Mouse (Mus musculus) ES-CJ7 (cell line): ENCODE results near the gene Syndig1.

Experiments
- DNase-seq: peaks from one replicate; pipeline ENCODE4 v3.0.0; 2011; ENCODE audit warnings: low read depth, low spot score

Gene Syndig1

DNA sequence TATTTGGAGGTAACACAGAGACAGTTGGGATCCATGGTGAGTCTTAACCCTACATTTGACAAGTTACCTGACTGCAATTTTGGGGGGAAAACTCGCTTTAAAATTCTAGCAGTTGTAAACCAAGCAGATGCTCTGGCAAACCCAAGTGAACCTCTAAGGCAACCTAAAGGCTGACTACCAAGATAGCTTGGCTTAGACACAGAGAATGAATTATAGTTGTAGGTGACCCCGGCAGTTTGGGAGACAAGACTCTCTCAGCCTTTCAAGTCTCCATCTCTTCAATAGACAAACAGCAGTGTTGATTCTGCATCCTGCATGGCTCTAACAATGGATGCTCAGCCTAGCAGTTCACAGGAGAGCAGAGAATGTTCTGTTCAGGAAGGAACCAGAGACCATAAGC is at the start of gene Syndig1:
Gene Syndig1 (plus strand): TSS at position 301 of the 400 bp plus-strand sequence.
- DNase-seq, result no peak

- DNase-seq, result peak; percentile 87
Measured at GRCm38 (mm10) chr2:149798613-149799012, 30.4 kb upstream of the Syndig1 start.

DNA sequence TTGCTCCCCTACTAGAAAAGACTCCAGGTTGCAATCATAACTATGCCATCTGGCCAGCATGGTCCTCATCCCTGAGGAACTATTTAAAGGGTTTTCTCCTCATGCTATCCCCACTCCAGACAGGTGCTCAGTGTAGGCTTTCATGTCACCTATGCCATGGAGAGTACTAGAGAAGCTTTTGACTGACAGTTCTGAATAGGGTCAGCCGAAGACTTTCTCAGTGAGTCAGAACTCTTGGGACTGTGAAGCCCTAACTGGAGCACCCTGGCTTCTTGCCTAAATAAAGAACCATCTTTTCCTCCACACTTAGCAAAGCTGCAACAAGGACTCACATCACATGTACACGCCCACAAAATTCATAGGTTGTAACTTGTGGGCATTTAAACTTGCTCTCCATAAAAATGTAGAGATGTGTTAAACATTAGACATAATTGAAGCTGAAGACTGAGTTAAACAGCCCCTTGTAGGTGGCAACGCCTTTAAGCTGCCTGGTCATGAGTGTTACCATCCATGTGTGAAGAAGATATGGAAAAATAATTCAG is 24.3 kb upstream of the Syndig1 start:
- DNase-seq, result no peak

- no peak for DNase-seq
Measured at GRCm38 (mm10) chr2:149805256-149805655, 23.8 kb upstream of the Syndig1 start.

DNA sequence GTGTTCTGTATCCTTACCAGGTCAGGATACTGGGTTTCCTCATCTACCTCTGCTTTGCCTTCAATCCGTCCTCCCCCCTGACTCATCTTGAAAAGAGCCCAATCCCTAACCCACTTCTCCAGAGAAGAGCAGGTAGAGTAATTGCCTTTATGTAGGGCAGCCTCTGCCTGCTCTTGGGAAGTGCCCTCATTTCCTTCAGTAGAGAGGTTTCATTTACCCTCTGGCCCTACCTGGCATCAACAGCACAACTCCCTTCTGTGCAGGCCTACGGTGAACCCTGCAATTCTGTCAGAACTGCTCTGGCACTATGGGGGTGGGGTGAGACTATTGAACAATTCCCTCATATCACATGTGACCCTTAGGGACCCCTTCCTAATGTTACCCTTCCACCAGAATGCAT is 16.1 kb upstream of the Syndig1 start:
- DNase-seq, result no peak

- DNase-seq, result no peak
Measured at GRCm38 (mm10) chr2:149818395-149818794, 10.6 kb upstream of the Syndig1 start.

DNA sequence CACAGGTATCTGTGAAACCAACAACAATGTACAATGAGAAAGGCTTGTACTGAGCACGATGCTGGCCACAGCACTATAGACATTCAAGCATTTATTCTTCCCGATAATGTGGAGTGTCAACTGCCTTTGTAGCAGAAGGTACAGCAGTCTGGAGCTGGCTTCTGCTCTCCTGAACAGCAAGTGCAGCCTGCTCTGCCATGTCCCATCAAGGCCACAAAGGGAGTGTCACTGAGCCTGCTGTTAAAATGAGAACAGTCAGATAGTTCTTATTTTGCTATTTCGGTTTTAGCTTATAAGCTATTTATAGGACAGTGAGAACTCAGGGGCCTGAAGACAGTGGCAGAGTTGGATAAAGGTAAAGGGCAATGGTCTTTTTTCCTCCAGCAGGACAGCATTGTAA is 9.3 kb upstream of the Syndig1 start:
- no peak for DNase-seq

- DNase-seq, result peak; percentile 48
Measured at GRCm38 (mm10) chr2:149820201-149820600, 8.8 kb upstream of the Syndig1 start.

- DNase-seq, result peak; percentile 83
Measured at GRCm38 (mm10) chr2:149829955-149830535, 1.0 kb downstream of the Syndig1 start.

- DNase-seq, result peak; percentile 65
Measured at GRCm38 (mm10) chr2:149830536-149831458, 1.8 kb downstream of the Syndig1 start, which contains the start of gene C530025M09Rik. TSS of gene C530025M09Rik (minus strand) at chr2:149831213.

GRCm38 (mm10) chr2:149831459-149832245 is 2.6 kb downstream of the Syndig1 start:
- DNase-seq, result peak; percentile 25

- DNase-seq, result peak; percentile 6
Measured at GRCm38 (mm10) chr2:149832301-149832700, 3.3 kb downstream of the Syndig1 start.

- DNase-seq, result peak; percentile 45
Measured at GRCm38 (mm10) chr2:149835091-149835490, 6.1 kb downstream of the Syndig1 start.

DNA sequence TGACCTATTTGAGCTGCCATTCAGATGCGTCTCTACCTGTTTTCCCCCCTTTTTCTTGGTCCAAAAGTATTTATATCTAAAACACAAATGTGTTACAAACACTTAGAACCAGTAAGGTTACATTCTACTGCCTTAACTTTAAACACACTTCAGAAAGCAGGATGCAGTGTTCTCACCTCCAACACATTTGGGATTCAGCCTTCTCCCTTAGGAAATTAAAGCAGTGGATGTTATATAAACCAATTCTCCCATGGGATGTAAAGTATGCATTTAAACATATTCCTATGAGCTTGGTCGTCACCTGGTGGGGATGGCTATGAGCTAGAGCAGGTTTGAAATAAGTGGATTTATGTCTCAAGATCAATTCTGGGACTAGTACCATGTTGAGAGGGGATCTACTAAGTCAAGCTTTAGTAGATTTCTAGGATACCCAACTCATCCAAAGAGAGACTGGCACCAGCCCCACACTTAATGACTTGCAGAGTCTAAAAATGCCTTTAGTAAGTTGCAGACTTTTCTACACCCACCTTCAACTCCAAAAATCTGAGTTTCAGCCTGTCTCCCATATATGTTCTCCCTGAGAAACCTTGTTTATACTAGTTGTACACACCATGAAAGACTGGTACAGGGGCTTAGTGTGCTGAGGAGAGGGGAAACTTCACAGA is 7.6 kb downstream of the Syndig1 start:
- no peak for DNase-seq

DNA sequence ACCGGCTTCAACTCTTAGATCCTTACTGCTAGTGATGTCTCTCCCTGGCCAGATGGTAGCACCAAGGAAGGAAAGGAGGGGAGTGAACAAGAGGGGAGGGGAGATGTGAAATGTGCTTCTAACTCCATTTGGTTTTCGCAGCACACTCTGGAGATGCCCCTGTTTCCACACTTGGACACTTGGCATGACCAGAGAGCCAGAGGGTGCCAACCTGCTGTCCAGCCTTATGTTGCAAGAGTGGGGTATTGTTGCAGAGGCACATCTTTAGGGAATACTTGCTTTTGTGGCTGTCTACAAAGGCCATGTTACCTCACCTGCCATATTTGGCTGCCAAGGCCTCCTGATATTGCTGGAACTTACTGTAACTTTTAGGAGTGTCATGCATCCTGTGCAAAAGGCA is 10.7 kb downstream of the Syndig1 start:
- DNase-seq, result no peak

DNA sequence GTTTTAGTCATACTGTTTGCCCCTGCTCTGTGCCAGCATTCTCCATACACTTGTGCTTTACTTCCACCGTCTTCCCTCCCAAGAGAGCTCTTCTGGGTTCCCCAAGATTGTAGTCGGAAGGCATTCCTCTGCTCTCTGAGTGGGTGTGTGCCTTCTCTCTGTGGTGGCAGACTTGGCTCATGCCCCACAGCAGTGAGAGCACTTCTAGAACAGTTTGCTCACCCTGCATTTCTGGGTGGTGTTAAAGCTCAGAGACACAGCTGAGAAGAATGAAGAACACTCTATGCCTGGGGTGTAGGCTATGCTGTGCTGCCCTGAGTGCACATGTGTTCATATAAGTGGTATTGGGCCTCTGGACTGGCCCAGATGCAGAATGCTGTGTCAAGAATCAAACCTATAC is 15.6 kb downstream of the Syndig1 start:
- DNase-seq, result no peak

GRCm38 (mm10) chr2:149848778-149849177 is 19.8 kb downstream of the Syndig1 start:
- no peak for DNase-seq

GRCm38 (mm10) chr2:149861002-149861401 is 32.0 kb downstream of the Syndig1 start:
- no peak for DNase-seq

DNA sequence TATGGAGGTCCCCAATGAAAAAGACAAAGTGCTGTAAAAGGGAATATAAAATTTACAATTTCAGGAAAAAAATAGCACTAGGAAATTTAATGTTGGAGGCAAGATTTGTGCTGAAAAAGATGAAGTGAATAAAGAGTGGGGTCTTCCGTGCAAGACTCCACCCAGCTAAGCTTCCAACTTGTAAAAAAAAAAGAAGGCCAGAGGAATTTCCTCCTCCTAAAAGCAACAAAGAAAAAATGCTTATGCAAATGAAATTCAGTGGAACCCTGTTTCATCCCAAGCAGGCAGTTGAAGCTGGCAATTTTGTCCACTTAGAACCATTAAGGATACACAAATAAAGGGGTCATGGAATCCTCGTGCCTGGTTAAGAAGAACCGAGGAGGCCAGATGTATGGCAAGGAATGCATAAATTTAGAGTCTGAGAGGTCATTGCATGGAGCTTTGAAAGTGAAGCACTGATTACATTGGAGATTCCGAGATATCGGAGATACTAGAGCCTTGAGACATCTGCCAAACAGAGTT is 37.0 kb downstream of the Syndig1 start:
- DNase-seq, result peak; percentile 51

DNA sequence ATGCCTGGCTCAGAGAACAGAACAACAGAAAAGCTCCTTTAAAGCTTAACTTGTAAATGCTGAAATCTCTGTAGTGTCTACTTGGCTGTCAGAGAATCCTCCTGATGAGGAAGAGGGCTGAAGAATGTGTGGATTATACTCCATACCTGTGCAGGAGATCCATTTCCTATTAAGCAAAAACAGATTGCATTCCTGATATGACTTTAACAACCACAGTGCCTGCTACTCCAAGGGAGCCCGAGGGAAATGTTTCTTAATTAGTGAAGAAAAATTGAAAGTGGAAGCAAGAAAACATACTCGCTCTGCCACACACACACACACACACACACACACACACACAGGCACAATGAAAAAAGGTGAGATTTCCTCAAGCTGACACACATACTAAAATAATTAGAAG is 41.5 kb downstream of the Syndig1 start:
- DNase-seq, result no peak

- DNase-seq, result no peak
Measured at GRCm38 (mm10) chr2:149872496-149872895, 43.5 kb downstream of the Syndig1 start.
